Mouse (Mus musculus) liver, adult 2 months (tissue): ENCODE data around the gene Ptx4. TPM values are rescaled to one million over a fixed set of nuclear protein-coding genes. Genes with fewer than 3 reads are reported as not detected.

ENCODE experiments used
- DNase-seq: peaks from one replicate; pipeline ENCODE4 v3.0.0-alpha.2; 2011; ENCODE audit warnings: low read depth, low spot score; ENCODE audit errors: extremely low read depth
- H3K27ac ChIP-seq: fragments of 200-500 bp; replicated peaks from 2 replicates; pipeline ENCODE4 v1.5.1; 2012; ENCODE audit warnings: low read depth, mild to moderate bottlenecking, control low read depth, inconsistent platforms, low read length; ENCODE audit not compliant: insufficient read depth
- H3K27me3 ChIP-seq: fragments of 200-500 bp; 2 replicates; pipeline ENCODE4 v1.6.1; 2012; ENCODE audit warnings: mild to moderate bottlenecking, moderate library complexity, low read length, inconsistent platforms; ENCODE audit not compliant: control insufficient read depth, insufficient read depth
- H3K36me3 ChIP-seq: fragments of 200-500 bp; 2 replicates; pipeline ENCODE4 v1.6.1; 2012; ENCODE audit warnings: low read length, inconsistent platforms; ENCODE audit not compliant: control insufficient read depth, insufficient read depth
- H3K4me1 ChIP-seq: fragments of 200-500 bp; 2 replicates; pipeline ENCODE4 v1.6.1; 2011; ENCODE audit warnings: low read length; ENCODE audit not compliant: control insufficient read depth, insufficient read depth
- H3K4me3 ChIP-seq: fragments of 200-500 bp; 2 replicates; pipeline ENCODE4 v1.5.1; 2011; ENCODE audit warnings: low read depth, mild to moderate bottlenecking, control low read depth, low read length, moderate library complexity; ENCODE audit not compliant: insufficient read depth
- H3K79me2 ChIP-seq: fragments of 200-500 bp; 2 replicates; pipeline ENCODE4 v1.6.1; 2012; ENCODE audit warnings: inconsistent platforms, mild to moderate bottlenecking, low read length, moderate library complexity; ENCODE audit not compliant: control insufficient read depth, insufficient read depth
- H3K9ac ChIP-seq: fragments of 200-500 bp; 2 replicates; pipeline ENCODE4 v1.6.1; 2012; ENCODE audit warnings: low read depth, mild to moderate bottlenecking, control low read depth, inconsistent platforms, low read length
- CTCF ChIP-seq: fragments of 200-500 bp; IDR thresholded peaks from 2 replicates; pipeline ENCODE4 v1.5.1; 2011; ENCODE audit warnings: low read depth, low read length, control low read depth
- POLR2A ChIP-seq: fragments of 200-500 bp; IDR thresholded peaks from 2 replicates; pipeline ENCODE4 v1.6.1; 2011; ENCODE audit warnings: low read length, control low read depth; ENCODE audit not compliant: insufficient read depth; ENCODE audit errors: extremely low read depth
- WGBS: fragments of 180-500 bp; shearing (Covaris S2); methylation state at CpG from one replicate; pipeline ENCODE4 v1.1.7; 2018; 5-methylcytosine and 5-hydroxymethylcytosine counted together
- polyA plus RNA-seq: library from polyadenylated mRNA; depleted of rRNA; stranded (reverse); fragments of >200 nt; gene quantifications from 2 replicates; pipeline ENCODE4 v1.2.3, GENCODE M21; 2012
- total RNA-seq: library from RNA; depleted of rRNA; stranded (reverse); fragments of >200 nt; gene quantifications from 2 replicates; pipeline ENCODE4 v1.2.3, GENCODE M21; 2014

Gene Ptx4
- total and polyA plus RNA-seq, 2 experiments, result not detected

DNA sequence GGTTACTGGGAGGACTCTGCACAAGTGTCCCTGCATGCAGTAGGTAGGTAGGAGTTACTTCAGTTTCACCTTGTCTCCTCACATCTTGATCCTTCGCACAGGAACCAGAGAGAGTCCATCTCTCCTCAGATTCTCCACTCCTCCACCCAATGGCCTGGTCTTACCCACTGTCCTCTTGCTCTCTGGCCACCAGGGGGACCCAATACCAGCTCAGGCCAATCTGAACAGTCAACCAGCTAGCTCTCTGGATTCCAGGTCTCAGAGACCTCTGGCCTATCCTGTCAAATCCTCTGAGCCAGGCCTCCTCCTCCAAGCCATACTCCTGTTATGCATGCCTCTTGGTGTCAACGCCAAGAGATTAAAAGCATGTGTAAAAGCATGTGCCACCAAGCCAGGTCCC is 11.0 kb upstream of the Ptx4 start:
- H3K4me3 ChIP-seq, result no peak overlapping the region
- no peaks in the 10 kb centered on the region for H3K27me3 ChIP-seq
- whole genome bisulfite sequencing, result 80% methylated on average over 2 of the region's 2 CpGs
- no peak for TF ChIP-seq POLR2A
- TF ChIP-seq CTCF, result peak; percentile 79
- H3K79me2 ChIP-seq, result no peaks in the 10 kb centered on the region
- H3K27ac ChIP-seq, result no peak overlapping the region
- no peaks in the 10 kb centered on the region for H3K36me3 ChIP-seq
- no peak overlapping the region for H3K9ac ChIP-seq
- DNase-seq, result peak; percentile 20
- 0 out of 2 replicates have a peak, but pooled peaks cover under 1% of the 10 kb centered on the region for H3K4me1 ChIP-seq

DNA sequence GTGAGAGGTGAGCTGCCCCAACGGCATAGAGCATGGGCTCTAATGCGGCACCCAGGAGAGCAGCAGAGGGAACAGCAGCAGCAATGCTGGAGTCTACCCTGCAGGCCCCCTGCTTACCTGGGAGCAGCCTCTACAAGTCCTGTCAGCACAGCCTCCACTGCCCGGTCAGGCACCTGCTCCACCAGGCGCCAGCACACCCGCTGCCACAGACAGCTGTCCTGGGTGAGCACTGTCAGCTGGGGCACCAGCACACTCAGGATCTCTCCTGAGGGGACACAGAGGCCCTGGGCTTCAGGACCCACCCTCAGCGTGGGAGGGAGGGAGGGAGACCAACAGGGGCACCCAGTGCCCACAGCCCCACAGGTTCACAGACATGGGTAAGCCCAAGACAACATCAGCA is 10.0 kb upstream of the Ptx4 start:
- H3K4me3 ChIP-seq, result no peak overlapping the region
- H3K27ac ChIP-seq, result no peak overlapping the region
- H3K9ac ChIP-seq, result no peak overlapping the region
- no peak for TF ChIP-seq CTCF
- TF ChIP-seq POLR2A, result no peak
- WGBS, result 94% methylated on average over 6 of the region's 6 CpGs
- no peak for DNase-seq
- no peaks in the 10 kb centered on the region for H3K27me3 ChIP-seq
- H3K79me2 ChIP-seq, result no peaks in the 10 kb centered on the region
- no peaks in the 10 kb centered on the region for H3K36me3 ChIP-seq
- H3K4me1 ChIP-seq, result peaks cover 6% of the 10 kb centered on the region

DNA sequence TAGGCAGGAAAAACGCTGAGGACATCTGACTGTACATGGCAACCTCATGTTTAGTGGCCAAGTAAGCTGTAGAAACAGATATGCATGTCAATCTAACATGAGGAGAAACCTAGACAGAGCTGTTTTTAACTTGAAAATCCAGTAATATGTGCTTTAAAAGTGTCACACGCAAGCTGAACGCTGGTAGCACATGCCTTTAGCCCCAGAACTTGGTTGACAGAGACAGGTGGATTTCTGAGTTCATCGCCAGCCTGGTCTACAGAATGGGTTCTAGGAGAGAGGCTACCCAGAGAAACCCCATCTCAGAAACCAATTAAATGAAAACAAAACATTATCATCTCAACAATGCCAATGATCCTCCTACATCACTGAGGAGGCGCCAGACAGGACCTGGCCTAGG is 9.3 kb upstream of the Ptx4 start:
- no peak overlapping the region for H3K9ac ChIP-seq
- peaks cover 9% of the 10 kb centered on the region for H3K4me1 ChIP-seq
- no peak for TF ChIP-seq POLR2A
- TF ChIP-seq CTCF, result no peak
- 95% methylated on average over 5 of the region's 5 CpGs for WGBS
- H3K27me3 ChIP-seq, result no peaks in the 10 kb centered on the region
- H3K36me3 ChIP-seq, result no peaks in the 10 kb centered on the region
- no peak overlapping the region for H3K4me3 ChIP-seq
- no peak overlapping the region for H3K27ac ChIP-seq
- no peak for DNase-seq
- H3K79me2 ChIP-seq, result no peaks in the 10 kb centered on the region

DNA sequence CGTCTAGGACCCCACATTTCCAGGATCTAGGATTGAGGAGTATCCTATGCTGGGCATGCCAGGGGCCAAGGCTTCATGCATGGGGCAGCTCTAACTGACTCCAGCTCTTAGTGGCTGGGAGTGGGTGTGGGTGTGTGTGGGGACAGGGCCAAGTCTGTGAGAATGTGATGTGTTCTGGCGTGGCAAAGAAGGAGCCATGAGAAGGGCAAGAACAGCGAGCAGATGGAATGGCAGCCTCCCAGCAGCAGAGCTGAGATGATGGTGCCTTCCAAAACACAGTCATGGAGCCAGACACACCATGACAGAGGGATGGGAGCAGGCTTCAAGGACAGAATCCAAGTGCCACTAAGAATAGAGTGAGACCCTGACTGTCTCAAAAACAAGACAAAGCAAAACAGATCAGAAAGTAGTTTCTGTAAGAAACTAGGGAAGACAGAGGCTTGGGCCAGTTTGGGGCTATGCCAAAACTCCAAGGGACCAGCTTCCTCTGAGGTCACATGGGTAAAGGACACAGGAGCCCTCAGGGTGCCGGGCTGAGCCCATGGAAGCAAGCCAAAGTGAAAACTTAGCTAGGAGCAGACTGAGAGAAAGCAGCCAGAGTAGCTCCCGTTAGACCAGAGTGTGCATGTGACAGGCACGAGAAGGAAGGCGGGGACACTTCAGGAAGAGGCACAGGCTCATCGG is 8.7 kb upstream of the Ptx4 start:
- Histone ChIP-seq H3K4me3 (no peak overlapping the region), H3K4me1 (peaks cover 9% of the 10 kb centered on the region), H3K27me3 (no peaks in the 10 kb centered on the region), H3K9ac (no peak overlapping the region), H3K79me2 (no peaks in the 10 kb centered on the region), H3K27ac (no peak overlapping the region), H3K36me3 (no peaks in the 10 kb centered on the region)
- peak; percentile 15 for DNase-seq
- TF ChIP-seq POLR2A, result no peak
- no peak for TF ChIP-seq CTCF
- WGBS, result 78% methylated on average over 8 of the region's 8 CpGs

DNA sequence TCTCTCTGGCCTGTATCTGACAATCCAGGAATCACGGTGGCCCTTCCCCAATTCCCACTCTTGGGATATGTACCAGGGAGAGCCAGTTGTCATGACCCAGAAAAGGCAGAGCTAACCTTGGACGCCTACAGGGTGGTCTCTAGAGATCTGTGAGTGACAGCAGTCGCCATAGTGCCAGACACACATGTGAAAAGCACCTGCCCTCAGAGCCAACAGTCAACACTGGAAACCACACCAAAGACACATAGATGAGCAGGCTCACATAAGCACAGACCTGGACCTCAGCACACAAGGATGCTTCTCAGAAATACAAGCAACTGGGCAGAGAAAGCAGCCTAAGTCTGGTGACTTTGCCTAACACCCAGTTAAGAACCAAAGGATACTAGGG is 8.1 kb upstream of the Ptx4 start:
- no peak overlapping the region for H3K9ac ChIP-seq
- WGBS, result 85% methylated on average over 3 of the region's 3 CpGs
- H3K79me2 ChIP-seq, result no peaks in the 10 kb centered on the region
- no peak overlapping the region for H3K27ac ChIP-seq
- TF ChIP-seq CTCF, result no peak
- TF ChIP-seq POLR2A, result no peak
- no peak overlapping the region for H3K4me3 ChIP-seq
- no peak for DNase-seq
- peaks cover 9% of the 10 kb centered on the region for H3K4me1 ChIP-seq
- H3K36me3 ChIP-seq, result no peaks in the 10 kb centered on the region
- no peaks in the 10 kb centered on the region for H3K27me3 ChIP-seq

DNA sequence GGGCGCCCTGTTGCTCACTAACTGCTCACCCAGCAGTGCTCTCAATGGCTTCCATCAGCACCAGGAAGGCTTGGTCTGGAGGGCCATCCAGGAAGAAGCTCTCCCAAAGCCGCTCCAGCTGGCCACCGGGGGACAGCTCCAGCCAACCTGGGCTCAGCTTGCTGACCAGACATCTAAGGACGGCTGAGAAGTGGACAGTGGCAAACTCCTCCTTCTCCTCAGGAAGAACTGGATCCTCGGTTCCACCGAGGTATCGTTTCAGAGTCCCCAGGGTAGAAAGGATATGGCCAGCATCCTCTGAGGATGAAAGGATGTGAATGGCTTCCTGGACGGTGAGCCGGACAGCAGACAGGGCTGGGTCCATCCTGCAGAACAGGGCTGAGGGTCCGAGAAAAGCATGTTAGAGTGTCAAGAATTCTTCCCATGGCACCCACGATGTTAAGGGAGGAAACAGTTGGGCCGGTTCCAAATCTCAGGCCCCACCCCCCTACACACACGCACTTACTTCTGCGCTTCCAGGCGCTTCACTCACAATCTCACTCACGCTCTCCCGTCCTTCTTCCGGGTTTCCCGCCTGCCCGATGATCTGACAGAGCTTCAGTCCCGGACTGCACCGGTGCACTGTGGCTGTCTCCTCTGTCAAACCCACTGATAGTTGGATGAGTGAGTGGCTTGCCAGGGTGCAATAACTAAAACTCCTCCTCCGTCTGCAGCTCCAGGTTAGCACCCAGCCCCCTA is 5.5 kb upstream of the Ptx4 start:
- Histone ChIP-seq H3K27ac (peak overlapping the region; percentile 50), H3K9ac (peak overlapping the region; percentile 61), H3K4me1 (peaks cover 9% of the 10 kb centered on the region), H3K36me3 (no peaks in the 10 kb centered on the region), H3K27me3 (no peaks in the 10 kb centered on the region), H3K79me2 (no peaks in the 10 kb centered on the region), H3K4me3 (peak overlapping the region; percentile 58)
- 14% methylated on average over 23 of the region's 23 CpGs for WGBS
- no peak for TF ChIP-seq CTCF
- TF ChIP-seq POLR2A, result no peak
- no peak for DNase-seq
